Mouse (Mus musculus) heart, adult 10 weeks (tissue): ENCODE data around the gene Npffr2. TPM values are rescaled to one million over a fixed set of nuclear protein-coding genes. Genes with fewer than 3 reads are reported as not detected.

ENCODE experiments used
- polyA plus RNA-seq: library from polyadenylated mRNA; stranded (reverse); fragments of 350-450 nt; fragmentation: Illumina TruSeq; extraction: RNeasy Lipid Tissue Mini Kit (QIAGEN cat#74804); gene quantifications from one replicate; pipeline ENCODE4 v1.2.3, GENCODE M21; 2014; ENCODE audit warnings: low read depth, low replicate concordance

Npffr2 gene
- not detected for polyA plus RNA-seq

DNA sequence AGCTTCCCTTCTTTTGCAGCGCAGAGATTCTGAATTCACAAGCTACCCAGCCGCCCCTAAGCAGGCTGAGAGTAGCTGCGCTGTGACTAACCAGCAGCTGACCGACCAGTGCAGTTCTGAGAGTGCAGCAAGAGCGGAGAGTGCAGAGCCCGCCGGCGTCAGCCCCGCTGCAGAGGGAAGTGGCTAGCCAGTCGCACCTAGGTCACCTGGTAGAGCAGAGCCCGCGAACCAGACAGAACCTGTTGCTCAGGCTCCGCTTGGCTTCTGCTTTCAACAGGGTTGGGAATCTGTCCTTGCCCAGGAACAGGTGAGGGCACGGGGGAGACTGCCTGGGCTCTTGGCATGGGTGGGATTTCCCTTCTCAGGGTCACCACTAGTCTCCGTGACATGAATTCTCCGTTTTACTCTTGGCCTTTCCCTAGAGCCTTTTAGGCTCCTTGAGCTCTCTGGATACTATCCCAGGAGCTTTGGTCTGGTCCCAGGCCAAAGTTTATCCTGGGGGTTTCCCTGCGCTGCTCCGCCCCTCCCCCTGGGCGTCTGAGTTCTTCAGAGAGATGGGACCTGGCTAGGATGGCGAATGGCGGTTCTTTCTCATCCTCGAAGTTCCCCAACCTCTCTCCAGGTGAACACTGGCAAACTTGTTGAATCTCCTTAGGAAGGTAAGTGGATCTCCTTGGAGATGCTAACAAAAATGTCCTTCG, at the start of gene Npffr2:
Gene Npffr2 (plus strand): TSS at position 552 of the 701 bp plus-strand sequence.

Other genes starting within 250 kb of the Npffr2 start
- gene Gc, start 69.5 kb upstream of the Npffr2 start, polyA plus RNA-seq, result 6.8 TPM